Mouse (Mus musculus) cerebellum, adult 2 months (tissue): ENCODE results near the gene Ccdc47.

Experiments used
- CTCF ChIP-seq: fragments of 200-500 bp; IDR thresholded peaks from 2 replicates; pipeline ENCODE4 v1.5.1; 2011; ENCODE audit warnings: low read depth, mild to moderate bottlenecking, control low read depth, low read length, moderate library complexity, borderline replicate concordance; ENCODE audit not compliant: insufficient read depth
- POLR2A ChIP-seq: fragments of 200-500 bp; IDR thresholded peaks from 2 replicates; pipeline ENCODE4 v1.6.1; 2011; ENCODE audit warnings: low read length, control low read depth, borderline replicate concordance; ENCODE audit not compliant: insufficient read depth

GRCm38 (mm10) chr11:106256775-106257174 lies 40.6 kb upstream of the Ccdc47 start:
- TF ChIP-seq POLR2A (no peak), CTCF (no peak)
